In the genomic region with DNA sequence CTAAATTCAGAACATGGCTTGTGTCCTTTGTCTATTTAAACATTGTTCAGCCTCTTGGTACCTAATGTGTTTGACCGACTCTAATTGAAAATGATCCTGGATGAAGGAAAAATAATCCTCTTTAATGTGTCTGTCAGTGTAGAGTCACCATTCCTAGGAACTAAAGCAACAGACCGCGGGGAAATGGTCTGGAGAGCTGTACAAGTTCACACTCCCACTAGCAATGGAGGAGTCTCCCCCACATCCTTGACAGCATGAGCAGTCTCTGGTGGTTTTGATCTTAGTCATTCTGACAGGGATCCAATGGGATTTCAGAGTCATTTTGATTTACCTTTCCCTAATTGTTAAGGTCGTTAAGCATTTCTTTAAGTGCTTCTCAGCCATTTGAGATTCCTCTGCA, we compare ENCODE assay signal across 16 mouse cellular contexts.
"Had no signal": no experiment of that assay in that cellular context is flagged by ENCODE, and none has a peak within 500 bp of the region (broad histone marks: within the 10 kb centered on the region; RNA-seq: fewer than 3 reads in every experiment).

No protein-coding gene starts in this region.

- H3K36me3 ChIP-seq: liver, embryonic 13.5 days; midbrain, embryonic 15.5 days; neural tube, embryonic 13.5 days; stomach, embryonic 15.5 days had no signal

- ATAC-seq: intestine, postnatal 0 days; midbrain, embryonic 15.5 days had no signal

- H3K4me1 ChIP-seq: liver, embryonic 13.5 days; midbrain, embryonic 15.5 days; neural tube, embryonic 13.5 days; stomach, embryonic 15.5 days had no signal

- DNase-seq: kidney, postnatal 25 days; layer of hippocampus, postnatal 36 days; liver, embryonic 13.5 days; lung, adult 2 months; lung, postnatal 14 days; lung, postnatal 4 days; right cerebral cortex, adult 18-20 months; right cerebral cortex, postnatal 14 days; right cerebral cortex, postnatal 4 days; thymus, postnatal 25 days had no signal

- H3K4me3 ChIP-seq: left cerebral cortex, adult 2 months; liver, embryonic 13.5 days; midbrain, embryonic 15.5 days; myocyte; neural tube, embryonic 13.5 days; stomach, embryonic 15.5 days had no signal

- H3K27ac ChIP-seq: left cerebral cortex, adult 2 months; liver, embryonic 13.5 days; midbrain, embryonic 15.5 days; neural tube, embryonic 13.5 days; stomach, embryonic 15.5 days had no signal

- H3K27me3 ChIP-seq: liver, embryonic 13.5 days; midbrain, embryonic 15.5 days; neural tube, embryonic 13.5 days; stomach, embryonic 15.5 days had no signal

- H3K9me3 ChIP-seq: liver, embryonic 13.5 days; midbrain, embryonic 15.5 days; neural tube, embryonic 13.5 days; stomach, embryonic 15.5 days had no signal

- H3K4me2 ChIP-seq: liver, embryonic 13.5 days; midbrain, embryonic 15.5 days; neural tube, embryonic 13.5 days; stomach, embryonic 15.5 days had no signal

- H3K9ac ChIP-seq: liver, embryonic 13.5 days; midbrain, embryonic 15.5 days; neural tube, embryonic 13.5 days; stomach, embryonic 15.5 days had no signal
